Mouse (Mus musculus) left cerebral cortex, adult 11 months (tissue): ENCODE results near the gene Mmel1.

Source experiments
- DNase-seq: peaks from one replicate; pipeline ENCODE4 v3.0.0; 2022; ENCODE audit warnings: low spot score

Gene Mmel1

DNA sequence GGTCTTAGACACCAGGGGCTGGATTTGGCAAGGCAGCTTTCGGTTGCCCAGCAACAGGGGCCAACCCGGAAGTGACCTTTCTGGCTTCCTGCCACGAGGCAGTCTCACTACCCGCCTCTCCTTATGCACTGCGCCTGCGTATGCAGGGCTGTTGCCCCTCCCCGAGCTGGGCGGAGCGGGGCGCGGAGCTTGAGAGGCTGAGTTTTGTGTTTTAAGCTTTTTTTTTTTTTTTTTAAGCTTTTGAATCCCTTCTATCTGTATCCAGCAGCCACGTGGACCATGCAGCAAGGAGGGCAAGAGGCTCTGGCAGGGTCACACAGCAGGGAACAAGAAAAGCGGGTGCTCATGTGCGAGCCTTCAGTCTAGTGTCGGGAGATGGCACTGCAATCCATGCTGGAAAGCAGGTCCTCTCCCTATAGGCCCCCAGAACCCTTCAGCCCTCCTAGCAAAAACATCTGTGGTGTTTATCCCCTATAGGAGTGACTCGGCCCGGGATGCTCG lies 5.1 kb upstream of the Mmel1 start:
- peak; percentile 83 for DNase-seq

DNA sequence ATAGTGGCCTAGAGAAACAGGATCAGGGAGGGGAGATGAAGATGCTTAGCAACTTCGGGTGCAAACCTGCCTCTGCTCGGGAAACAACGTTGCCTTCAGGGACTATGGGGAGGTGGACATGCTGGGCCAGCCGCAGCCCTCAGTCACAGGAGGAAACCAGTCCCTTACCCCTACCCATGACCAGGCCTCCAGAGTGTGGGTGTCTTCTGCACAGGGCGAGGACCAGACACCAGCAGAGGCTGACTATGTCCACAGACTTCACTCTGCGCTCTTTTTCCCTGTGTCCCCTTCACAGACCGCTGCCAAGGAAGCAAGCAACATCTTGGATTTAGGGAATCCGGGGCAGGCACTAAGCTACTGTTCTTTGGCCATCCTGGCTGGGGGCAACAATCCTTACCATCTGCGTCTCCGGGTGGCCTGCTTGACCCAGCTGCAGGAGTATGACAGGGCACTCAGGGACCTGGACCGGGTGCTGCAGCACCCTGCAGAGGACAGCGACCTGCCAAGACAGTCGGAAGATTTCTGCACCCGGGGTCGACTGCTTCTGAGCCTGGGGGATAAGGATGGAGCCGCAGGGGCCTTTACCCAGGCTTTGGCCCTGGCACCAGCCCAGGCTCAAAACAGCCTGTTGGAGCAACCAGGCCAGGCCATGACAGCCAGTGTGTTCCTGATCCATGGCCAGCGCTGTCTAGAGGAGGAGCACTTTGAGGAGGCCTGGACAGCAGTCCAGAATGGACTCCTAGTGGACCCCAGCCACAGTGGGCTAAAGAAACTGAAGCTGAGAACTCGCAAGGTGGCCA lies 4.2 kb upstream of the Mmel1 start:
- DNase-seq, result no peak

DNA sequence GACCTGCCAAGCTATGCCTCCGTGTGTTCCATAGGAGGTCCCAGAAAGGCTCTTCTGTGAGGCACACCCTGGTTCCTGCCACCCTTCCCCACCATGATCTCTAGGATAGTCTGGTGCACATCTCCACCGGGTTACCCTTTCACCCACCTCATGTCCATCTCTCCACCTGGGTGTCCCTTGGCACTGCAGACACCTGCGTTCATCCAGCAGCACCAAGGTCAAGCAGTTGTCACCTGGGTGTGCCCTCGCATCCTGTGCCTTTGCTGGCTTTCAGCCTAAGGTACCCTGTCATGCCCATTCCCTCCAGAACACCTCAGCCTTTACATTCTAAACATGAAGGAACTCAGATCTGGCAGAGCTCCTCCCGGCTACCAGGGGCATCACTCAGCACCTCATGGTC lies 3.0 kb upstream of the Mmel1 start:
- DNase-seq, result no peak

DNA sequence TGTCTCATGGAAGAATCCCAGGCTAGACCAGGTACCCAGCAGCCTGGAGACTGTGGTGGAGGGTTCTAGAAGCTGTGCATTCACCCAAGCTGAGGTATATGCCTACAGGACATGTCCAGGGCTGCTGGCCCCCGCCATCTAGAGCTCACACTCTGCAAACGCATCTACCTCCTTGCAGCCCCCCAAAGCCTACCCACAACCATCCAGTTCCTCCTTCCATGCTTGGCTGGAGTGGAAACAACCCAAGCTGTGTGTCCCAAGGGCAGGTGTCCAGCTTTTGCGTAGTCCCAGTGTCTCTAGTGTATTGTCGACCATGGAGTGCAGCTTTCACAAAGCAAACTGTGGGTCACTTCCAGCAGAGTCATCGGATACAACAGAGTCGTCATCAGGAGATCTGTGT lies 2.1 kb upstream of the Mmel1 start:
- DNase-seq, result no peak

GRCm38 (mm10) chr4:154870721-154871120 lies 1.3 kb downstream of the Mmel1 start:
- no peak for DNase-seq

- DNase-seq, result no peak
Measured at GRCm38 (mm10) chr4:154871757-154872251, 2.4 kb downstream of the Mmel1 start.

- DNase-seq, result no peak
Measured at GRCm38 (mm10) chr4:154873186-154873585, 3.8 kb downstream of the Mmel1 start.

GRCm38 (mm10) chr4:154877864-154878548 lies 8.6 kb downstream of the Mmel1 start:
- DNase-seq, result peak; percentile 73

- no peak for DNase-seq
Measured at GRCm38 (mm10) chr4:154880730-154881129, 11.3 kb downstream of the Mmel1 start.

DNA sequence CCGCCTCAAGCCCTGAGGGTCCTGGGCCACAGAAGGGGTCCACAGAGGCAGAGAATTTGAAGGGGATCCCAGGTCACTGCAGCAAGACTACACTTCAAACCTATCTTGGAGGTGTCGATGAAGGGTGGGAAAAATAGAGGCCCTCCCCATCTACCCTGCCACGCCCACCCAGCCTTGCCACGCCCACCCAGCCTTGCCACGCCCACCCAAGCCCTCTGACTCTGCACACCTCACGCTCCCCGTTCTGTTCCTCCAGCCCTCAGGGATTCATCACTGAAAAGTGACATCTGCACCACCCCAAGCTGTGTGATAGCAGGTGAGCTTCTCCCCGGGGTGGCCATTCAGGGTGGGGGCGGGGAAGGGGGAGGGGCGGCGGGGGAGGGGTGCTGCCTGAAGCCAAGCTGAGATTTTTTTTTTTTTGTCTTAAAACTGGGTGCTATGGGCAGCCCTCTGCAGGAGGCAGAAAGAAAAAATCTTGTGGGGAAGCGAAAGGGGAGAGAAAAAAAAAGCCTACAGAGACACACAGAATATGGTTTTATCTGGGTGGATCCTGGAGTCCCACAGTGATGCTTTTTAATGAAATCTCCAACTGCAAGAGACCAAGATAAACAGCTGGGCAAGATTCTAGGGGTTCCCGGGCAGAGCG lies 12.8 kb downstream of the Mmel1 start:
- no peak for DNase-seq

DNA sequence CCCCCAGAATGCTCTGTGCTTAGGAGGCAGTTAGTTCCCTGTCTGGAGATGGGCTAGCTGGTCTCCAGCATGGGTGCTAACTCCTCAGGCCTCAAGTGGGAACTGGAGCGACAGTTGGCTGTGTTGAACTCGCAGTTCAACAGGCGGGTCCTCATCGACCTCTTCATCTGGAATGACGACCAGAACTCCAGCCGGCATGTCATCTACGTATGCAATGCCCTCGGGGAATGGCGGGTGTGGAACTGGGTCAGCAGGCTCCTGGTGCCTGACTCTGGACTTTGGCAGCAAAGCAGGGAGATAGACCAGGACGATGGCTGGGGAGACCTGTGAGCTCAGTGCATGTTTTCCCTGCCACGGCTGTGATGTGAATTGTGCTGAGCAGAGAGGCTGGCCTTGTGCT lies 16.0 kb downstream of the Mmel1 start:
- DNase-seq, result no peak

- no peak for DNase-seq
Measured at GRCm38 (mm10) chr4:154886876-154887592, 17.6 kb downstream of the Mmel1 start.

- DNase-seq, result no peak
Measured at GRCm38 (mm10) chr4:154887593-154888250, 18.3 kb downstream of the Mmel1 start.

- no peak for DNase-seq
Measured at GRCm38 (mm10) chr4:154890887-154891286, 21.5 kb downstream of the Mmel1 start.

GRCm38 (mm10) chr4:154895549-154895948 lies 26.2 kb downstream of the Mmel1 start:
- DNase-seq, result no peak

GRCm38 (mm10) chr4:154897676-154898465 lies 28.5 kb downstream of the Mmel1 start:
- no peak for DNase-seq

- peak; percentile 76 for DNase-seq
Measured at GRCm38 (mm10) chr4:154898506-154899446, 29.4 kb downstream of the Mmel1 start, which contains the start of gene Fam213b. Fam213b (minus strand) TSS chr4:154899135.

- no peak for DNase-seq
Measured at GRCm38 (mm10) chr4:154902371-154902770, 33.0 kb downstream of the Mmel1 start.
